Mouse (Mus musculus): ENCODE data around the gene Smoc2. TPM values are rescaled to one million over a fixed set of nuclear protein-coding genes. Genes with fewer than 3 reads are reported as not detected.

Gene Smoc2
- polyA plus RNA-seq, 1 experiment from 2014 or later = 7.0 TPM

GRCm38 (mm10) chr17:14379966-14380365, 100.7 kb downstream of the Smoc2 start:
- H3K9ac ChIP-seq (ENCODE audit: low read length) = no peak overlapping the region
- no peak overlapping the region for H3K4me3 ChIP-seq (ENCODE audit: low read depth, low read length)
- H3K9me3 ChIP-seq (ENCODE audit: control insufficient read depth, low read length) = no peaks in the 10 kb centered on the region
- 87% methylated on average over 3 of the region's 3 CpGs for WGBS
- H3K27ac ChIP-seq (ENCODE audit: low read depth, low read length) = no peak overlapping the region
- DNase-seq (ENCODE audit: low spot score, missing footprints) (no peak), ATAC-seq (ENCODE audit: low FRiP score) (no peak)
- H3K36me3 ChIP-seq (ENCODE audit: control insufficient read depth, insufficient read depth, low read length) = no peaks in the 10 kb centered on the region
- no peak overlapping the region for H3K4me2 ChIP-seq
- H3K4me1 ChIP-seq (ENCODE audit: control insufficient read depth, insufficient read depth, low read length) = no peaks in the 10 kb centered on the region
- no peaks in the 10 kb centered on the region for H3K27me3 ChIP-seq (ENCODE audit: control insufficient read depth, insufficient read depth, low read length)

- Histone ChIP-seq H3K4me3 (ENCODE audit: low read depth, low read length) (no peak overlapping the region), H3K9ac (ENCODE audit: low read length) (no peak overlapping the region), H3K36me3 (ENCODE audit: control insufficient read depth, insufficient read depth, low read length) (no peaks in the 10 kb centered on the region), H3K9me3 (ENCODE audit: control insufficient read depth, low read length) (no peaks in the 10 kb centered on the region), H3K4me2 (no peak overlapping the region), H3K4me1 (ENCODE audit: control insufficient read depth, insufficient read depth, low read length) (no peaks in the 10 kb centered on the region), H3K27me3 (ENCODE audit: control insufficient read depth, insufficient read depth, low read length) (no peaks in the 10 kb centered on the region), H3K27ac (ENCODE audit: low read depth, low read length) (no peak overlapping the region)
- DNase-seq (ENCODE audit: low spot score, missing footprints) (no peak), ATAC-seq (ENCODE audit: low FRiP score) (no peak)
- 89% methylated on average over 12 of the region's 12 CpGs for WGBS
Measured at GRCm38 (mm10) chr17:14380526-14380925, 101.2 kb downstream of the Smoc2 start.

GRCm38 (mm10) chr17:14381482-14381881, 102.2 kb downstream of the Smoc2 start:
- Histone ChIP-seq H3K9me3 (ENCODE audit: control insufficient read depth, low read length) (no peaks in the 10 kb centered on the region), H3K4me3 (ENCODE audit: low read depth, low read length) (no peak overlapping the region), H3K9ac (ENCODE audit: low read length) (no peak overlapping the region), H3K4me2 (no peak overlapping the region), H3K4me1 (ENCODE audit: control insufficient read depth, insufficient read depth, low read length) (no peaks in the 10 kb centered on the region), H3K27me3 (ENCODE audit: control insufficient read depth, insufficient read depth, low read length) (no peaks in the 10 kb centered on the region), H3K36me3 (ENCODE audit: control insufficient read depth, insufficient read depth, low read length) (no peaks in the 10 kb centered on the region), H3K27ac (ENCODE audit: low read depth, low read length) (no peak overlapping the region)
- ATAC-seq (ENCODE audit: low FRiP score) (no peak), DNase-seq (ENCODE audit: low spot score, missing footprints) (no peak)
- 59% methylated on average over 7 of the region's 7 CpGs for WGBS

DNA sequence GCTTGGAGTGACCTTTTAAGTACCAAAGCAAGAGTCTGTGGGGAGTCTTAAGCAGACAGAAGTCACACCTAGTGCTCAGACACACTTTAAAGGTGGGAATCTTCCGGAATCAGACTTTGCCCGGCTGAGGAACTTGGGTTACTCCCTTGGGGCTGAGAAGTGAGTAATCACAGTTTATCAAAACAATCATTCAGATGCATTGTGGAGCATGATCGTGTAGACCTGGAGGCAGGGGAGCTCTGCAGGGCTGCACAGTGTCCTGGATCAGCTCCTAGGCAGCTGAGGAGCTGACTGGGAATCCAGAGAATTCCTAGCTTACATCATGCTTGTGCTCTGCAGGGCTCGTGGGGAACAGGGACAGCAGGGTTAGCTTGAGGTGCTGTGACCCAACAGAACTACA, 104.7 kb downstream of the Smoc2 start:
- 87% methylated on average over 4 of the region's 4 CpGs for WGBS
- Histone ChIP-seq H3K9me3 (ENCODE audit: control insufficient read depth, low read length) (no peaks in the 10 kb centered on the region), H3K4me3 (ENCODE audit: low read depth, low read length) (no peak overlapping the region), H3K4me1 (ENCODE audit: control insufficient read depth, insufficient read depth, low read length) (no peaks in the 10 kb centered on the region), H3K27me3 (ENCODE audit: control insufficient read depth, insufficient read depth, low read length) (no peaks in the 10 kb centered on the region), H3K9ac (ENCODE audit: low read length) (no peak overlapping the region), H3K27ac (ENCODE audit: low read depth, low read length) (no peak overlapping the region), H3K4me2 (no peak overlapping the region), H3K36me3 (ENCODE audit: control insufficient read depth, insufficient read depth, low read length) (no peaks in the 10 kb centered on the region)
- ATAC-seq (ENCODE audit: low FRiP score) (no peak), DNase-seq (ENCODE audit: low spot score, missing footprints) (no peak)

GRCm38 (mm10) chr17:14384980-14385379, 105.7 kb downstream of the Smoc2 start:
- H3K9ac ChIP-seq (ENCODE audit: low read length) = no peak overlapping the region
- no peaks in the 10 kb centered on the region for H3K9me3 ChIP-seq (ENCODE audit: control insufficient read depth, low read length)
- H3K4me2 ChIP-seq = no peak overlapping the region
- no peak overlapping the region for H3K27ac ChIP-seq (ENCODE audit: low read depth, low read length)
- H3K27me3 ChIP-seq (ENCODE audit: control insufficient read depth, insufficient read depth, low read length) = no peaks in the 10 kb centered on the region
- ATAC-seq (ENCODE audit: low FRiP score) (no peak), DNase-seq (ENCODE audit: low spot score, missing footprints) (no peak)
- 85% methylated on average over 6 of the region's 6 CpGs for WGBS
- H3K4me1 ChIP-seq (ENCODE audit: control insufficient read depth, insufficient read depth, low read length) = no peaks in the 10 kb centered on the region
- no peak overlapping the region for H3K4me3 ChIP-seq (ENCODE audit: low read depth, low read length)
- no peaks in the 10 kb centered on the region for H3K36me3 ChIP-seq (ENCODE audit: control insufficient read depth, insufficient read depth, low read length)

GRCm38 (mm10) chr17:14387261-14387660, 108.0 kb downstream of the Smoc2 start:
- 65% methylated on average over 6 of the region's 6 CpGs for WGBS
- Histone ChIP-seq H3K27me3 (ENCODE audit: control insufficient read depth, insufficient read depth, low read length) (no peaks in the 10 kb centered on the region), H3K4me2 (no peak overlapping the region), H3K36me3 (ENCODE audit: control insufficient read depth, insufficient read depth, low read length) (no peaks in the 10 kb centered on the region), H3K9me3 (ENCODE audit: control insufficient read depth, low read length) (no peaks in the 10 kb centered on the region), H3K27ac (ENCODE audit: low read depth, low read length) (no peak overlapping the region), H3K4me1 (ENCODE audit: control insufficient read depth, insufficient read depth, low read length) (no peaks in the 10 kb centered on the region), H3K9ac (ENCODE audit: low read length) (no peak overlapping the region), H3K4me3 (ENCODE audit: low read depth, low read length) (no peak overlapping the region)
- DNase-seq (ENCODE audit: low spot score, missing footprints) (no peak), ATAC-seq (ENCODE audit: low FRiP score) (no peak)

GRCm38 (mm10) chr17:14392443-14392842, 113.1 kb downstream of the Smoc2 start:
- no peak overlapping the region for H3K27ac ChIP-seq (ENCODE audit: low read depth, low read length)
- 83% methylated on average over 2 of the region's 2 CpGs for WGBS
- ATAC-seq (ENCODE audit: low FRiP score) = no peak

GRCm38 (mm10) chr17:14394861-14395260, 115.6 kb downstream of the Smoc2 start:
- Histone ChIP-seq H3K4me3 (ENCODE audit: low read depth, low read length) (no peak overlapping the region), H3K36me3 (ENCODE audit: control insufficient read depth, insufficient read depth, low read length) (no peaks in the 10 kb centered on the region), H3K9me3 (ENCODE audit: control insufficient read depth, low read length) (no peaks in the 10 kb centered on the region), H3K9ac (ENCODE audit: low read length) (no peak overlapping the region), H3K27ac (ENCODE audit: low read depth, low read length) (no peak overlapping the region), H3K4me2 (no peak overlapping the region), H3K27me3 (ENCODE audit: control insufficient read depth, insufficient read depth, low read length) (no peaks in the 10 kb centered on the region), H3K4me1 (ENCODE audit: control insufficient read depth, insufficient read depth, low read length) (no peaks in the 10 kb centered on the region)
- ATAC-seq (ENCODE audit: low FRiP score) (no peak), DNase-seq (ENCODE audit: low spot score, missing footprints) (no peak)
- 87% methylated on average over 5 of the region's 5 CpGs for WGBS

More at GRCm38 (mm10) chr17:14392443-14392842, 113.1 kb downstream of the Smoc2 start:
- no peak overlapping the region for H3K9ac ChIP-seq (ENCODE audit: low read length)
- no peaks in the 10 kb centered on the region for H3K36me3 ChIP-seq (ENCODE audit: control insufficient read depth, insufficient read depth, low read length)
- H3K27me3 ChIP-seq (ENCODE audit: control insufficient read depth, insufficient read depth, low read length) = no peaks in the 10 kb centered on the region
- no peak overlapping the region for H3K4me2 ChIP-seq
- no peaks in the 10 kb centered on the region for H3K9me3 ChIP-seq (ENCODE audit: control insufficient read depth, low read length)
- H3K4me3 ChIP-seq (ENCODE audit: low read depth, low read length) = no peak overlapping the region
- DNase-seq (ENCODE audit: low spot score, missing footprints) = no peak
- H3K4me1 ChIP-seq (ENCODE audit: control insufficient read depth, insufficient read depth, low read length) = no peaks in the 10 kb centered on the region

DNA sequence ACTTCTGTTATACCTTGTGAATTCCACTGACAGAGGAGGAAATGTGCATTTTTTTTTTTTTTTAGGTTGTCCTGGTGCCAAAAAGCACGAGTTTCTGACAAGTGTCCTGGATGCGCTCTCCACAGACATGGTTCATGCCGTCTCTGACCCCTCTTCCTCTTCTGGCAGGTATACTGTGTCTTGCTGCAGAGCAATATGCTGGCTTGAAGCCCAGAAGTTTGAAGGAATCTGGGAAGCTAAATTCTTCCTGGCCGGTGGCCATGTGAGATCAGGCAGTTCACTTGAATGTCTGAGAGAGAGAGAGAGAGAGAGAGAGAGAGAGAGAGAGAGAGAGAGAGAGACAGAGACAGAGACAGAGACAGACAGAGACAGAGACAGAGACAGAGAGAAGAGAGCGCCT, 118.2 kb downstream of the Smoc2 start:
- Histone ChIP-seq H3K4me3 (ENCODE audit: low read depth, low read length) (no peak overlapping the region), H3K4me1 (ENCODE audit: control insufficient read depth, insufficient read depth, low read length) (no peaks in the 10 kb centered on the region), H3K9me3 (ENCODE audit: control insufficient read depth, low read length) (no peaks in the 10 kb centered on the region), H3K36me3 (ENCODE audit: control insufficient read depth, insufficient read depth, low read length) (no peaks in the 10 kb centered on the region), H3K4me2 (no peak overlapping the region), H3K27me3 (ENCODE audit: control insufficient read depth, insufficient read depth, low read length) (no peaks in the 10 kb centered on the region), H3K27ac (ENCODE audit: low read depth, low read length) (no peak overlapping the region), H3K9ac (ENCODE audit: low read length) (no peak overlapping the region)
- DNase-seq (ENCODE audit: low spot score, missing footprints) (no peak), ATAC-seq (ENCODE audit: low FRiP score) (no peak)
- WGBS = 85% methylated on average over 5 of the region's 5 CpGs

All from midbrain, embryonic 11.5 days (tissue).